Mouse (Mus musculus): ENCODE measurements around the gene Olfr1360.
"Not testable (repeated sequence)": the region's sequence is repeated elsewhere in the genome, so short reads cannot be mapped to it uniquely, and the experiment has no call there.

The Olfr1360 gene

GRCm38 (mm10) chr13:21677305-21677704, at the start of gene Olfr1360:
TSS of gene Olfr1360 (minus strand) at chr13:21677405.
- DNase-seq (ENCODE audit: low read depth): no peak

GRCm38 (mm10) chr13:21722993-21723836, 46.0 kb upstream of the Olfr1360 start:
- DNase-seq (ENCODE audit: low read depth): no peak

- DNase-seq (ENCODE audit: low read depth): no peak
Observed at GRCm38 (mm10) chr13:21722373-21722925, 45.2 kb upstream of the Olfr1360 start.

- peak; percentile 82 for DNase-seq (ENCODE audit: low read depth)
Observed at GRCm38 (mm10) chr13:21721757-21722372, 44.7 kb upstream of the Olfr1360 start, which contains the start of gene Hist1h2bm. TSS of gene Hist1h2bm (plus strand) at chr13:21722044.

GRCm38 (mm10) chr13:21721107-21721756, 44.0 kb upstream of the Olfr1360 start:
- DNase-seq (ENCODE audit: low read depth): not testable (repeated sequence)

- DNase-seq (ENCODE audit: low read depth): peak; percentile 56
Observed at GRCm38 (mm10) chr13:21718381-21719080, 41.3 kb upstream of the Olfr1360 start.

GRCm38 (mm10) chr13:21717397-21718357, 40.5 kb upstream of the Olfr1360 start, which contains the start of gene Hist1h3h:
TSS of gene Hist1h3h (plus strand) at chr13:21717659.
- peak; percentile 90 for DNase-seq (ENCODE audit: low read depth)

- DNase-seq (ENCODE audit: low read depth): not testable (repeated sequence)
Observed at GRCm38 (mm10) chr13:21716540-21717391, 39.6 kb upstream of the Olfr1360 start.

GRCm38 (mm10) chr13:21715864-21716539, 38.8 kb upstream of the Olfr1360 start, which contains the start of the genes Hist1h2bl and Hist1h2ai:
TSS of gene Hist1h2bl (minus strand) at chr13:21716143.
TSS of gene Hist1h2ai (plus strand) at chr13:21716422.
- peak; percentile 92 for DNase-seq (ENCODE audit: low read depth)

- peak; percentile 66 for DNase-seq (ENCODE audit: low read depth)
Observed at GRCm38 (mm10) chr13:21715131-21715863, 38.1 kb upstream of the Olfr1360 start.

GRCm38 (mm10) chr13:21714725-21715124, 37.5 kb upstream of the Olfr1360 start:
- peak; percentile 77 for DNase-seq (ENCODE audit: low read depth)

GRCm38 (mm10) chr13:21711698-21712097, 34.5 kb upstream of the Olfr1360 start:
- DNase-seq (ENCODE audit: low read depth): no peak

GRCm38 (mm10) chr13:21710821-21711525, 33.8 kb upstream of the Olfr1360 start:
- DNase-seq (ENCODE audit: low read depth): peak; percentile 59

- peak; percentile 81 for DNase-seq (ENCODE audit: low read depth)
Observed at GRCm38 (mm10) chr13:21710031-21710711, 33.0 kb upstream of the Olfr1360 start.

- no peak for DNase-seq (ENCODE audit: low read depth)
Observed at GRCm38 (mm10) chr13:21706669-21707068, 29.5 kb upstream of the Olfr1360 start.

GRCm38 (mm10) chr13:21697811-21698210, 20.6 kb upstream of the Olfr1360 start, which contains the start of gene Olfr1359:
TSS of gene Olfr1359 (plus strand) at chr13:21698111.
- DNase-seq (ENCODE audit: low read depth): no peak

GRCm38 (mm10) chr13:21663286-21663685, 13.9 kb downstream of the Olfr1360 start, which contains the start of gene Olfr1361:
TSS of gene Olfr1361 (minus strand) at chr13:21663386.
- DNase-seq (ENCODE audit: low read depth): no peak

Measured in c-Kit-positive CD71-positive TER-119-negative erythroid progenitor cells, embryonic 14.5 days (primary cell).